Mouse (Mus musculus) midbrain, embryonic 13.5 days (tissue): ENCODE measurements around the gene B4galt3. TPM values are rescaled to one million over a fixed set of nuclear protein-coding genes. Genes with fewer than 3 reads are reported as not detected.

Experiments
- ATAC-seq: fragments of 200-750 bp; cut with Nextera tagmentation; 2 replicates; pipeline ENCODE4 v1.8.0; 2017; ENCODE audit warnings: mild to moderate bottlenecking, moderate TSS enrichment, moderate library complexity
- H3K27ac ChIP-seq: fragments of 300-500 bp; sonication (generic); 2 replicates; pipeline ENCODE4 v1.5.1; 2015; ENCODE audit warnings: inconsistent platforms, mild to moderate bottlenecking, moderate library complexity
- H3K27me3 ChIP-seq: fragments of 300-500 bp; sonication (generic); 2 replicates; pipeline ENCODE4 v1.6.1; 2015; ENCODE audit warnings: mild to moderate bottlenecking, inconsistent platforms
- H3K36me3 ChIP-seq: fragments of 300-500 bp; sonication (generic); 2 replicates; pipeline ENCODE4 v1.6.1; 2015; ENCODE audit warnings: mild to moderate bottlenecking, inconsistent platforms
- H3K4me1 ChIP-seq: fragments of 300-500 bp; sonication (generic); replicated peaks from 2 replicates; pipeline ENCODE4 v1.6.1; 2015; ENCODE audit warnings: inconsistent platforms
- H3K4me2 ChIP-seq: fragments of 300-500 bp; sonication (generic); replicated peaks from 2 replicates; pipeline ENCODE4 v1.6.1; 2015; ENCODE audit warnings: moderate library complexity, mild to moderate bottlenecking, inconsistent platforms
- H3K4me3 ChIP-seq: fragments of 300-500 bp; sonication (generic); replicated peaks from 2 replicates; pipeline ENCODE4 v1.5.1; 2015; ENCODE audit warnings: mild to moderate bottlenecking, inconsistent platforms
- H3K9ac ChIP-seq: fragments of 300-500 bp; sonication (generic); replicated peaks from 2 replicates; pipeline ENCODE4 v1.6.1; 2015; ENCODE audit warnings: mild to moderate bottlenecking, inconsistent platforms
- H3K9me3 ChIP-seq: fragments of 300-500 bp; sonication (generic); 2 replicates; pipeline ENCODE4 v1.6.1; 2016; ENCODE audit warnings: mild to moderate bottlenecking, inconsistent platforms
- WGBS: fragments of 180-500 bp; shearing (Covaris S2); methylation state at CpG from one replicate; pipeline ENCODE4 v1.1.7; 2015; 5-methylcytosine and 5-hydroxymethylcytosine counted together
- polyA plus RNA-seq: library from polyadenylated mRNA; unstranded; fragments of >200 nt; fragmentation: Nextera tagmentation; extraction: Ambion mirVana; gene quantifications from 2 replicates; pipeline ENCODE4 v1.2.1, GENCODE M21; 2015

Gene B4galt3
- polyA plus RNA-seq, 1 experiment from 2014 or later: 99.0 TPM

- peak; percentile 92 for ATAC-seq
- peaks cover 28% of the 10 kb centered on the region for H3K36me3 ChIP-seq
These were observed 23.2 kb upstream of the B4galt3 start for GRCm38 (mm10) chr1:171246709-171247452.

GRCm38 (mm10) chr1:171247453-171247841 lies 22.7 kb upstream of the B4galt3 start:
- Histone ChIP-seq H3K4me1 (peaks cover 55% of the 10 kb centered on the region), H3K36me3 (peaks cover 22% of the 10 kb centered on the region), H3K4me2 (peak overlapping the region; percentile 80), H3K4me3 (peak overlapping the region; percentile 68), H3K9me3 (no peaks in the 10 kb centered on the region), H3K27me3 (no peaks in the 10 kb centered on the region), H3K27ac (peak overlapping the region; percentile 72), H3K9ac (peak overlapping the region; percentile 56)
- WGBS: 16% methylated on average over 13 of the region's 13 CpGs
- ATAC-seq: peak; percentile 8

More at GRCm38 (mm10) chr1:171246709-171247452, 23.2 kb upstream of the B4galt3 start:
- Histone ChIP-seq H3K27ac (peak overlapping the region; percentile 72), H3K4me2 (peak overlapping the region; percentile 80), H3K9ac (peak overlapping the region; percentile 92), H3K4me1 (peaks cover 50% of the 10 kb centered on the region), H3K27me3 (no peaks in the 10 kb centered on the region), H3K4me3 (peak overlapping the region; percentile 68), H3K9me3 (no peaks in the 10 kb centered on the region)
- under 1% methylated on average over 41 of the region's 41 CpGs for WGBS

- Histone ChIP-seq H3K4me3 (peak overlapping the region; percentile 68), H3K4me2 (peak overlapping the region; percentile 80), H3K9ac (peak overlapping the region; percentile 56), H3K4me1 (peaks cover 57% of the 10 kb centered on the region), H3K36me3 (peaks cover 17% of the 10 kb centered on the region), H3K9me3 (no peaks in the 10 kb centered on the region), H3K27ac (peak overlapping the region; percentile 72; the same call in 1 of the 2 replicates), H3K27me3 (no peaks in the 10 kb centered on the region)
- no peak for ATAC-seq
- WGBS: 26% methylated on average over 4 of the region's 4 CpGs
These were observed 22.2 kb upstream of the B4galt3 start for GRCm38 (mm10) chr1:171247916-171248315.

GRCm38 (mm10) chr1:171248386-171249226 lies 21.5 kb upstream of the B4galt3 start:
- Histone ChIP-seq H3K9ac (no peak overlapping the region), H3K27ac (0 out of 2 replicates have a peak overlapping the region, but pooled peaks have one; percentile 72), H3K27me3 (no peaks in the 10 kb centered on the region), H3K4me3 (no peak overlapping the region), H3K4me1 (peaks cover 57% of the 10 kb centered on the region), H3K9me3 (no peaks in the 10 kb centered on the region), H3K36me3 (peaks cover 11% of the 10 kb centered on the region), H3K4me2 (peak overlapping the region; percentile 80; the same call in 1 of the 2 replicates)
- no peak for ATAC-seq
- WGBS: 39% methylated on average over 3 of the region's 3 CpGs

- Histone ChIP-seq H3K27ac (peak within 1 kb of the TSS; percentile 49), H3K4me3 (peak within 1 kb of the TSS; percentile 23), H3K27me3 (no peaks in the 10 kb centered on the region), H3K36me3 (peaks cover 2% of the 10 kb centered on the region; the same call in 1 of the 2 replicates), H3K9me3 (no peaks in the 10 kb centered on the region), H3K9ac (peak within 1 kb of the TSS; percentile 53), H3K4me2 (peak within 1 kb of the TSS; percentile 56), H3K4me1 (peaks cover 57% of the 10 kb centered on the region)
- ATAC-seq: no peak
- 7% methylated on average over 4 of the region's 5 CpGs for WGBS
These were observed 20.1 kb upstream of the B4galt3 start, which contains the start of gene Adamts4 for GRCm38 (mm10) chr1:171249913-171250600. Gene Adamts4, plus strand, starts transcription at chr1:171250421.

GRCm38 (mm10) chr1:171250680-171251593 lies 19.2 kb upstream of the B4galt3 start, which contains the start of gene Ndufs2:
Gene Ndufs2, minus strand, starts transcription at chr1:171251388.
- Histone ChIP-seq H3K4me2 (peak within 1 kb of the TSS; percentile 56), H3K36me3 (no peaks in the 10 kb centered on the region), H3K27ac (peak within 1 kb of the TSS; percentile 49), H3K27me3 (no peaks in the 10 kb centered on the region), H3K9ac (peak within 1 kb of the TSS; percentile 53), H3K4me1 (peaks cover 51% of the 10 kb centered on the region), H3K4me3 (peak within 1 kb of the TSS; percentile 23), H3K9me3 (no peaks in the 10 kb centered on the region)
- WGBS: 13% methylated on average over 26 of the region's 26 CpGs
- ATAC-seq: no peak

GRCm38 (mm10) chr1:171251594-171252324 lies 18.4 kb upstream of the B4galt3 start:
- 3% methylated on average over 13 of the region's 13 CpGs for WGBS
- peak overlapping the region; percentile 56 for H3K4me2 ChIP-seq
- peak overlapping the region; percentile 45 for H3K27ac ChIP-seq
- H3K27me3 ChIP-seq: no peaks in the 10 kb centered on the region
- ATAC-seq: no peak
- H3K36me3 ChIP-seq: no peaks in the 10 kb centered on the region
- peaks cover 46% of the 10 kb centered on the region for H3K4me1 ChIP-seq
- peak overlapping the region; percentile 23 for H3K4me3 ChIP-seq
- H3K9me3 ChIP-seq: no peaks in the 10 kb centered on the region
- peak overlapping the region; percentile 53 for H3K9ac ChIP-seq

- peaks cover 44% of the 10 kb centered on the region for H3K4me1 ChIP-seq
- WGBS: 49% methylated on average over 17 of the region's 17 CpGs
- H3K4me3 ChIP-seq: no peak overlapping the region; the same call in 1 of the 2 replicates
These were observed 17.7 kb upstream of the B4galt3 start for GRCm38 (mm10) chr1:171252415-171252814.

GRCm38 (mm10) chr1:171256095-171256818 lies 13.9 kb upstream of the B4galt3 start:
- Histone ChIP-seq H3K27ac (no peak overlapping the region), H3K4me2 (no peak overlapping the region), H3K9ac (no peak overlapping the region), H3K4me3 (no peak overlapping the region), H3K27me3 (no peaks in the 10 kb centered on the region), H3K36me3 (peaks cover 7% of the 10 kb centered on the region), H3K9me3 (no peaks in the 10 kb centered on the region), H3K4me1 (peaks cover 14% of the 10 kb centered on the region)
- WGBS: 91% methylated on average over 24 of the region's 24 CpGs
- ATAC-seq: no peak

More at GRCm38 (mm10) chr1:171252415-171252814, 17.7 kb upstream of the B4galt3 start:
- H3K9ac ChIP-seq: peak overlapping the region; percentile 53; the same call in 1 of the 2 replicates
- no peaks in the 10 kb centered on the region for H3K36me3 ChIP-seq
- no peaks in the 10 kb centered on the region for H3K27me3 ChIP-seq
- H3K4me2 ChIP-seq: peak overlapping the region; percentile 56
- H3K27ac ChIP-seq: peak overlapping the region; percentile 45
- H3K9me3 ChIP-seq: no peaks in the 10 kb centered on the region
- no peak for ATAC-seq
